Mouse (Mus musculus): ENCODE measurements around the gene Fut8.
"Not testable (repeated sequence)": the region's sequence is repeated elsewhere in the genome, so short reads cannot be mapped to it uniquely, and the experiment has no call there.

Gene Fut8

DNA sequence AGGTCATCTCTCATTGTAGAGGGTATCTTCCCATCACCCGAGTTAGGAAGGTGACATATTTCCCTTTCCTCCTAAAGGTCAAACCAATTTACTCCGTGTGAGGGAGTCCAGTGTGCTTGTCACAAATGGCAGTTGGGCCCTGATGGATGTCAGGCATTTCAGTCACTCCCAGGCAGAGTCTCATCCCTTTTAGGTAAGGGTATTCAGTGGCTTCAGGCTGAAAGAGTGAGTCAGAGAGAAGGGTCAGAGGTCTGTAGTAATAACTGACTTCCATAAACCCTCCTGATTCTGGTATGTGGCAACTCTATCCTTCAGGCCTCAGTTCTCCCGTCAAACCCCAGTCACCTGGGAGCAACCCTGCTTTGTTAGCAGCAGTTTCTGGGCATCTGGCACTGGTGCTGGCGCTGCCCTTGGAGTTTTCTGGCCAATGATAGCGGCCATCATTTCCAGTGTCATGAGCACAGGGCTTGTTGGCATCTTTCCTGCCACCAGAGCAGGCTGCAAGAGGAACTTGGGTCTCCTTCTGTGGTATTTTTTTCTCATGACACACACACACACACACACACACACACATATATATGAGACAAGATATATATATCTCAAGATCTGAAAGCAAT lies 262.6 kb downstream of the Fut8 start:
- no peak for DNase-seq (ENCODE audit: low read depth, low spot score)

DNA sequence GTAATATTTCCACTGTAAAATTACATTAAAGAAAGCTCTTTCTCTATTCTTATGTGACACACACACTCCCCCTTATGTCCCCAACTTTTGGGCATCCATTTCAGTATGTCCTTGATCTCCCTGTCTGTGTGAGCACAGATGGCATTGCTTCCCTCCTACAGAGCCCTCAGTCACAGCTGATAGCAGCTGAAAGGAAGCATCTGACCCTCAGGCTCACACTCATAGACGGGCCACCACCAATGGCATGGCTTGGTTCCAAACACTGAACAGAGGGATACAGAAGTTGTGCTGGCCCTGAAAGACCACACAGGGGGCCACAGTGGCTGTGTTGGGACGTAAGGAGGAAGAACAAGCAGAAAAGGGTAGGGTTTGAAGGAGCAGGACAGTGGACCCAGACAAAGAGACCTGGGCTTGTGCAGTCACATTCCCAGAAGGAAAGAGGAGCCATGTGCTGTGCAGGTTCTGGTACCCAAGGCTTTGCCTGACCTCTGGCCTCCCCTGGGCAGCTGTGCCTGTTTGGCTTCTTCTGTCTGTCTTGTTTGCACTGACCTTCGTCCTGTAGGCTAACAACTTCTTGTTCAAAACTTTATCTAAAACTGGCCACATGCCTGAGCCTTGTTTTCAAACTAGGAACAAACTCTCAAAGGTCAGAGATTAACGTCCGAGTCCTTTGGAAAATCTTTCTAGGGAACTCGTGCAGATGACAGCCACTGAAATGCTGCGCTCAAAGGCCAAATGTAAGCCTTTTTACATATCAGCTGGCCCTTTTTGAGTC lies 263.7 kb downstream of the Fut8 start:
- no peak for DNase-seq (ENCODE audit: low read depth, low spot score)

GRCm38 (mm10) chr12:77502243-77502642 lies 264.3 kb downstream of the Fut8 start:
- DNase-seq (ENCODE audit: low read depth, low spot score), result no peak

DNA sequence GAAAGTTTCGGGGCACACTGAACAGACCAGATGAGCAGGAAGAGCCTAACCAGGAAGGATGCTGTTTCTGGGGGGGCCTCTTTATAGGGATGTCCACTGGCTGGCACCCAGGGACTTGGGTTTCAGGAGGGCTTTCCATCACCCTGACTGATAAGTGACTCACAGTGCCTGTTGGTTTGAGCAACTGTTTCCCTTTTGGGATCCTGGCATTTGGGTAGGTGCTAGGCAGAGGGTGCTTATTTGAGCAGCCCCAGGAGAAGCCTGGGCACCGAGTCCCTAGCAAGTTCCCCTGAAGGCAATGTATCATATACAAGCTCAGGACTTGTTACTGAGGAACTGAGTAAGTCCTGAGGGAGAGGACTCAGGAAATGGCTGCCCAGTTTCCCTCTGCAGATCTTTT lies 267.5 kb downstream of the Fut8 start:
- DNase-seq (ENCODE audit: low read depth, low spot score), result no peak

DNA sequence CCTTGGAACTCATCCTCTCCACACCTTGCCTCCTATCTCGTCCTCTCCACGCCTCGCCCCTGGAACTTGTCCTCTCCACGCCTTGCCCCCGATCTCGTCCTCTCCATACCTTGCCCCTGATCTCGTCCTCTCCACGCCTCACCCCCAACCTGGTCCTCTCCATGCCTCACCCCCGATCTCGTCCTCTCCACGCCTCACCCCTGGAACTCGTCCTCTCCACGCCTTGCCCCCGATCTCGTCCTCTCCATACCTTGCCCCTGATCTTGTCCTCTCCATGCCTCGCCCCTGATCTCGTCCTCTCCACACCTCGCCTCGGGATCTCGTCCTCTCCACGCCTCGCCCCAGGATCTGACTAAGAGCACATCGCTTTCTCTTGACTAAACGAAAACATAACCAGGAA lies 269.8 kb downstream of the Fut8 start:
- DNase-seq (ENCODE audit: low read depth, low spot score), result no peak

DNA sequence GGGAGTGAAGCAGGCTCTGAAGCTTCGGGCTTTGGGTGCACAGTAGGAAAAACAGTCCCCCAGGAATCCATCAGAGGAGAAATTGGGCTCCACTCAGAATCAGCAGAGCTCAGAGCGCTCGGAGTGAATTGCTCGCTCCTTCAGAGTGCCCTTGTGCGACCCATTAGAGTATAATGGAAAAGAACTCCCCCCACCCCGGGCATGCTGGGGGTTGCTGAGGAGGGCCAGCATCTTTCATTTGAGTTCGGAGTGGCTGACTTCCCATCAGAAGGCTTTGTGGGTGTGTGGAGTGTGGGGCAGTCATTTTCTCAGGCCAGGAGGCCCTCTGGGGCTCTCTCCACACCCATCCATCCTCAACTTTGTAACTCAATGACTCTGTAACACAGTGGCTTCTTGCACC lies 272.8 kb downstream of the Fut8 start:
- no peak for DNase-seq (ENCODE audit: low read depth, low spot score)

- DNase-seq (ENCODE audit: low read depth, low spot score), result no peak
Observed at GRCm38 (mm10) chr12:77511206-77511605, 273.3 kb downstream of the Fut8 start.

GRCm38 (mm10) chr12:77511631-77512030 lies 273.7 kb downstream of the Fut8 start:
- DNase-seq (ENCODE audit: low read depth, low spot score), result no peak

GRCm38 (mm10) chr12:77516805-77517204 lies 278.9 kb downstream of the Fut8 start:
- no peak for DNase-seq (ENCODE audit: low read depth, low spot score)

GRCm38 (mm10) chr12:77517691-77518090 lies 279.8 kb downstream of the Fut8 start:
- DNase-seq (ENCODE audit: low read depth, low spot score), result no peak

DNA sequence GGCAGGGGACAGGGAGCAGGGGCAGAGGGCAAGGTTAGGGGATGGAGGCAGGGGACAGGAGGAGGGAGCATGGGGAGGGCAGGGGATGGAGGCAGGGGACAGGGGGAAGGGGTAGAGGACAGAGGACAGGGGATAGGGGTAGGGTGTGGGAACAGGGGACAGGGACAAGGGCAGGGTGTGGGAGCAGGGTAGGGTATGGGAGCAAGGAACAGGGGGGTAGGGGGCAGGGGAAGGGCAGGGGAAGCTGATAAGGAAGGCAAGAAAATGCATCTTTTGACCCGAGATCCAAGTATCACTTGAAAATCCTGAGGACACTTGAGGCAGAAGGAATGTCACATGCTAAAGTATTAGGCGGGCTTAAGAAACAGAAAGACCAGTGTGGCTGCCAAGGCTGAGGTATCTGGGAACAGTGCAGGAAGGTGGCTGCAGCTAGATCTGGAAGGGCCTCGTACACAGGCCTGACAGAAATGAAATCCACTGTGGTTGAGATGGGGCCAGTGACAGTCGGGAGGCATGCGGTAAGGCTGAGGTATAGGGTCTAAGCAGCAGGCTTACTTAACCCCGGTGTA lies 281.7 kb downstream of the Fut8 start:
- no peak for DNase-seq (ENCODE audit: low read depth, low spot score)

- DNase-seq (ENCODE audit: low read depth, low spot score), result not testable (repeated sequence)
Observed at GRCm38 (mm10) chr12:77524014-77524413, 286.1 kb downstream of the Fut8 start.

Data from ES-CJ7 (cell line).